Mouse (Mus musculus) erythroblast, embryonic 14.5 days (primary cell): ENCODE results near the gene Dnah11.

ENCODE experiments used
- GATA1 ChIP-seq: IDR thresholded peaks from 2 replicates; pipeline ENCODE4 v1.6.1; 2012; ENCODE audit warnings: low read length, inconsistent platforms, mixed read lengths
- TAL1 ChIP-seq: IDR thresholded peaks from 3 replicates; pipeline ENCODE4 v1.6.1; 2012; ENCODE audit warnings: low read length, inconsistent platforms, mixed read lengths

- TF ChIP-seq GATA1: no peak
- no peak for TF ChIP-seq TAL1
Observed at GRCm38 (mm10) chr12:117878341-117878740, 320.5 kb downstream of the Dnah11 start.
